Mouse (Mus musculus) layer of hippocampus, adult 18-20 months (tissue): Measurements from ENCODE around the gene Ank3. TPM values are rescaled to one million over a fixed set of nuclear protein-coding genes. Genes with fewer than 3 reads are reported as not detected.
A peak's percentile ranks its signal among the peaks of the same experiment; 100 is the strongest.

Source experiments
- DNase-seq, 2 experiments: peaks; one replicate each; pipeline ENCODE4 v3.0.0; 2022; ENCODE audit warnings: low spot score in 2 of 2
- total RNA-seq, 2 experiments: library from RNA; stranded (reverse); gene quantifications; 2 replicates each; pipeline ENCODE4 v1.2.3; 2021

Gene Ank3
- total RNA-seq, 2 experiments from 2014 or later = 414 to 427 TPM

DNA sequence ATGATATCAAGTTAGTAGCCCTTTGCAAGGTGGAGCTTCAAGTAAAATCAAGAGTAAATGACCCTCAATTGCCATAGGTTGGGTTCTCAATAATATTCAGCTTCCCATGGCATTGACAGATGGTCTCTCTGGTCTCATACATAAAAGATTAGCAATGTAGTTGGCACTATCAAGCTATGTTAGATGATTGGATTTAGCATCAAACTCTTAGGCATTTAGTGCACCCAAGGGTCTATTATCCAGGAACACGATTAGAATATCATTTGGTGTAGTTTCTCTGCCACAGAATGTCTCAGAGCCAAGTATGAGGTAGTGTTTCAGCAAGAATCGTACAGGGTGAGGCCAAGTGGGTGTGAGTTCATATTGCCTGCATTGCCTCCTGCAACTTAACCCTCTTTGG is 68.6 kb downstream of the Ank3 start:
- no peak for DNase-seq

DNA sequence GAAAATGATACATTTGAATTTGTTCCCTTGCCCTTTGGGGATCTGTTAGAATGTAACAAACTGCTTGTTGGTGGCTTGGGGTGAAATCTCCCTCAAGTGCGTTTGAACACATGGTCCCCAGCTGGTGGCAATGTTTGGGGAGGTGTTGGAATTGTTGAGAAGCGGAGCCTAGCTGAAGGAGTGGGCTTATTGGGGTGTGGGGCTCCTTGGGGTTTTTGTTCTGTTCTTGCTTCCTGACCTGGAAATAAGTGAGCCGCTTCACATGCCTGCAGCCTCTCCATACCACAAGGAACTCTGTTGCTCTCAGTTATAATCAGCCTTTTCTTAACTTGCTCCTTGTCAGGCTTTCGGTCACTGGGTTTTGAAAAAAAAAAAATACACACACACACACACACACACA is 73.3 kb downstream of the Ank3 start:
- no peak for DNase-seq

DNA sequence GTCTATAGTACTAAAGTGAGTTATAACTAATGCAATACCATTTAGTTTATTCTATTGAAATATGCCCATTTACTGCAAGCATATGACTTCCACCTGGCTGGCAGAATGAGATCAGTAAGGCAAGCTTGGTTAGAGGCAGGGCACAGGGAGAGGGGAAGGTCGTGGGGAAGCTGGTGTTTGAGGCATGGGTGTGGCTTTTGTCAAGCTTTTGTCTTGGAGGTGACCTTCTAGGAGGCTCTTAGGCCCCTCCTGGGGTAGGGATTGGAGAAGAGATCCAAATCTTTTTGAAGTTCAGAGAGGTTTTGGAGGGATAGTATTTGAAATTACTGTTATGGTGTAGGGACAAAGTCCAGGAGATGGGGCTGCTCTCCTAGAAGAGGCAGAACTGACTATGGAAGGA is 78.3 kb downstream of the Ank3 start:
- no peak for DNase-seq

DNA sequence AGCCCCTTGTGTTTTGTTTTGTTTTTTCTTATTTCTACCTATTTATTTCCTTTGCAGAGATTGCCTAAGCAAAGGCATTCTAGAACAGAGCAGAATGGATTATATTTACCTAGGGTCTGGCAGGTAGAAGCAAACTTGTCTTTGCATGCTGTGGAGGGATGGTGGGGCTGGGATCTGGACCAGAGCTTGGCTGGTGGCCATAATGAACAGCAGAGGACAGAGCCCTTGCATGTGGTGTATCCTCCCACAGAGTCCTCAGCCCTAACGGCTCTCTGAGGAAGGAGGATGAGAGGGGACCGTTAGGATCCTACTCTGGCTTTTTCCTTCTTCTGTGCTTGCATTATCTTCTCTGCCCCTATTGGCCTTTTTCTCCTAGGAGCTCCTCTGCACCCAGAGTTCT is 79.1 kb downstream of the Ank3 start:
- no peak for DNase-seq

DNA sequence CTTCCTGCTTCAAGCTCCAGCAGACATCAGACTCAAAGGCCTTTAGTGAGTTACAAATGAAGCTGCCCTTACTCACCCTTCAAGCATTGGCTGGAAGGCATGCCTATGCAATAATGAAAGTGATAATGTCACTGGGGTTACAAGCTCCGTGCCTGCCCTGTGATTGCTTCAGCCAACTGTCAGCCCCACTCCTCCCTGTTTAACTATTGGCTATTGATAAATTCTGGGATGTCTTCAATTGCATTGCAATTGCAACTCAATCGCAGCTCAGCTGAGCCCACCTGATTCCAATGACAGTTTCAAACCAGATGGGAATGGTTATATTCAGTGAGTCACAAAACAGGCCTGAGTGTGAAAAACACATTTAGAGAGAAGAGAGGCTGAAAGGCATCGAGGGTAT is 80.3 kb downstream of the Ank3 start:
- no peak for DNase-seq

DNA sequence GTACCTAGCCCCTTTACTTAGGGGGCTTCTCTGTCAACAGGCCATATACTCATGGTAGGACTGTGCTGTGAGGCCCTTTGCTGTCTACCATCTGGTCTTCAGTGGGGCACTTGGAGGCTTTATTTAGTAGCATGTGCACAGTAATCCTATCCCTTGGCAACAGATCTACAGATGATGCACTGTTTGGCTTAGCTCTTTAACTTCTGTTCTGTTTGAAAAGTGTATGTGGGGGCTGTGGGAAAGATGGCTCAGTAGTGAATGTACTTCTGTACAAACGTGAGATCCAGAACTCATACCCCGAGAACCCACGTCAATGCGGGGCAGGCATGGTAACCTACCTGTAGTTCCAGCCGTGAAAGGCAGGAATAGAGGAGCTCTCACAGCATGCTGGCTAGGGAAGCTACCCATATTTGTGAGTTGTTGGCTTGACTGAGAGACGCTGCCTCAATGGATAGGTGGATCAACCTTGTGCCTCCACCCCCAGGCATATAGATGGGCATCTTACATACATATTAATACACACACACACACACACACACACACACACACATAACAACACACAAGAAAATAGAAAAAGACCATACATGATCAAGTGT is 86.7 kb downstream of the Ank3 start:
- peak; percentile 41 to 77 for DNase-seq

DNA sequence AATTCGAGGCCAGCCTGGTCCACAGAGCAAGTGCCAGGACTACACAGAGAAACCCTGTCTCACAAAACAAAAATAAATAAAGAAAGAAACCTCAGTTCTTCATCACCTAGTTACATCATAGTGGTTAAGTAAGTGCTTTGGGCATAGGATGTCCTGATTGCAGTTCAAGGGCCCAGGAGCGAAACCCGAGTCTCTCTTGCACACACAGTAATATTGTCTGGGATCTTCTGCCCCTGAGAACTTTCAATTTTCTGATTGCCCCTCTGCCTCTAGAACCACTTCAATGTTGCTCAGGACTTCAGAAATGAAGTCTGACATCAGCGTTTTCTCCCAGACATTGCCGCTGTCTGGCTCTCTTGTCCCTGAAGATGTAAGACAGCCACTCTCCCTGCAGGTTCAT is 91.6 kb downstream of the Ank3 start:
- no peak for DNase-seq

DNA sequence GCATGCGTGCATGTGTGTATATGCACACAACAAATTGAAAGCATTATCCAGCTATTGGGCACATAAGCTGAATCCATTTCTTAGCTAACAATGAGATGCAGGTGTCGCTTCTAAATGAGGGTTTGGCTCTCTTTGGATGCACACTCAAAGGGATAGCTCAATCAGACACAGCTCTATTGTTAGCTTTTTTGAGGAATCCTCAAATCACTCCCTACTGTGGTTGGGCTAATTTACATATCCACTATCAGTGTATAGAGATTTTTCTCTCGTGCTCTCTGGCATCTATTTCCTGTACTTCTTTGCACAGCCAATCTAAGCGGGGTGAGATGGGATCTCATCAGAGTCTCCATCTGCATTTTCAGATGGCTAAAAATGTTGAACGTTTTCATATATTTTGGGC is 93.4 kb downstream of the Ank3 start:
- DNase-seq = no peak

DNA sequence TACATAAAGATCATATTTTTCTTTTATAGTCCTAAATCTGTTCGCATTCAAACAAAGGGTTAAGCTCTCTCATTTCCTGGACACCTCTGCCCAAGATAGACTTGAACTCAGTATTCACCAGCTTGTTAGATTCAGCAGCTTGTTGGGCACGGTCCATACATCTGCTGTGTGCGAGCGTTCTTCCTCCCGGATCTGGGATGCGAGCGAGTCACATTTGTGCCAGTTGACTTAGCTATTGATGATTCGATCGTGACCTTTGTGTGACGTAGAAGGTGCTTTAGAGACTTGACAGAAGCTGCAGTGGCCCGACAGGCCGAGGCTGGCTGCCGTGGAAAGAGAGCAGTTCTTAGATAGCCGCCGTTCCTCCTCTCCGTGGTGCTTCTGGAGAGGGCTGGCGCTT is 98.8 kb downstream of the Ank3 start:
- DNase-seq = peak in 1 of 2 experiments; percentile 57

DNA sequence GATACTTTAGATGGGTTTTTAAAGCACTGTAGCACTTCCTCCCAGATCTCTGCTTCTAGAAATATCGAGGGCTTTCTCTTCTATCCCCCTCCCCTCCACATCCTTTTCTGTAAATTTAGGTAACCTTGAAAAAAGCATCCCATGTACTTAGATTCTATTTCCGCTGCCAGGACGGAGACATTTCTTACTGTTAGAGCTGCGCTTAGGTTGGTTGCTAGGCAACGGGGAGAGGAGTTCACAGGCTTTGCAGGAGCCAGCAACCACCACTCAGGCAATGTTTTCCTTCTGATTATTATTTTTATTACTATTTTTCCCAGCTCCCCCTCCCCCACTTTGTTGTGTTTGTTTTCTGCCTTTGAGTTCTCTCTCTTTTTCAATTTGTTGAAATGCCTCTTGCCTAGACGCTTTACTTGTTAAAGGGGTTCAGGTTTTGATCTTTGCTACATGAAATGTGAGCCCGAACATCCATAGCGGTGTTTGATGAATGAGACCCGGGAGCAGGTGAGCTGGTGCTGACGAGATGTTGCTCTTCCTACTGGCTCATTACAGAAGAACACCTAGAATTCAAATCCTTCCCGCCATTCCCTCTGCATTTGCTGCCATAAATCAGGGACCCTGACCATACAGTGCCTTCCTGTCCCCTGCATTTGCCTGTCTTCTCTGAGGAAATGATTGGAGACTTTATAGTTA is 101.7 kb downstream of the Ank3 start:
- DNase-seq = peak; percentile 37 to 77

DNA sequence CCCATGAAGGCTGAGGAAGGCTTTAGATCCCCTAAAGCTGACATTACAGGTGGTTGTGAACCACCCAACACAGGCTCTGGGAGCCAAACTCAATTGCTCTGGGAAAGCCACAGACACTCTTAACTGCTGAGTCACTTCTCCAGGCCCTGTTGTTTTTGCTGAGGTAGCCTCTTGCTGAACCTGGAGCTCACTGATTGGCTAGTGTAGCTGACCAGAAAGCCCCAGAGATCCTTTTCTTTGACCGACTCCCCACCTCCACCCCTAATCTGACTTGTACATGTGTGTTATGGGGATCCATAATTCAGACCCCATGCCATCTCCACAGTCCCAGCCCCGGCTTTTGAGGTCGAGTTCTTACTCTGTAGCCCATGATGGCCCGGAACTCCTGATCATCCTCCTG is 105.2 kb downstream of the Ank3 start:
- no peak for DNase-seq

DNA sequence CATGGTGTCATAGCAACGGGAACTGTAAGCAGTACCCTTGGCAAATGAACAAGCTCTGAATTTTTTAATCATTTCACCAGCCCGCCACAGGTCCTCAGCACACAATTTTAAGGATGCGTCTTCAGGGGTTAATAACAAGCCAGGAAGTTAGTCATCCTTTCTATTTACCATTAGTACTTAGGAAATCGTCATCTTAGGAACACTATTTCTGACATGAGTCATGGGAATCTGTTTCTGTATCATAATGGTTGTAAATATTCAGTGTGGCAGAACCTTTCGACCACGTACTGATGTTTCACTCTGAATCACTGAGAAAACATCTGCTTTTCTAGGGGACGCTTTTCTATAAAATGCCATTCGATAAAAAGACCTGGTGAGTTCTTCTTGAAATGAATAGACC is 109.1 kb downstream of the Ank3 start:
- DNase-seq = no peak

DNA sequence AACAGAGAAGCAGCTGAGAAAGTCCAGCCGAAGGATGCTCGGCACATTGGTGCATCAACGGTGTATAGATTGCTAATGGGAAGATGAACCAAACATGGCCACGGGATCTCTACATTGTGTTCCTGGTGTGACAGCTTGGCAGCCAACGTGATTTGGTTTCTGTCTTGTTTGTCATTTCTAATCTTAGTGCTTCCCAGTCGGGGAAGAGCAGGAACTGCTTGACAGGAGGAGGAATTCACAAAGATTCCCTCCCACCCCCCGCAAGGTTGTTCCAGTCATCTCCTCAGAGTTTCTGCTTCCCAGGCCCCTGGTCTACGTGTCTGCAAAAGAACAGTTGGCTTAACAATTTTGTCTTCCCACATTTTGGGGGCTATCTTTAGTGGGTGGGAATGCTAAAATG is 111.8 kb downstream of the Ank3 start:
- DNase-seq = peak in 1 of 2 experiments; percentile 63

DNA sequence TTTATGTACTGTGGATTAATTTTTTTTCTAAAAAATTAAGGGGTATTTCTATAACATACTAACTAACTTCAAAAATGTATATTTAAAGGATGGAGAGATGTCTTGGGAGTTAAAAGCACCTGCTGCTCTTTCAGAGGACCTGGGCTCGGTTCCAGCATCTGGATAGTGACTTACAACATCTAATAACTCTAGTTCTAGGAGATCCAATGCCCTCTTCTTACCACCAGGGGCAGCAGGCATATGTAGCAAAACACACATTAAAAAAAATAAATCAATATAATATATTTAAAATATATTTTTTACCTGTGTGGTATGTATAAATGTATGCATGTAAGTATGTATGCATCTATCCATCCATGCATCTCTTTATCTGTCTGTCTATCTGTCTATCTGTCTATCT is 112.7 kb downstream of the Ank3 start:
- DNase-seq = no peak

DNA sequence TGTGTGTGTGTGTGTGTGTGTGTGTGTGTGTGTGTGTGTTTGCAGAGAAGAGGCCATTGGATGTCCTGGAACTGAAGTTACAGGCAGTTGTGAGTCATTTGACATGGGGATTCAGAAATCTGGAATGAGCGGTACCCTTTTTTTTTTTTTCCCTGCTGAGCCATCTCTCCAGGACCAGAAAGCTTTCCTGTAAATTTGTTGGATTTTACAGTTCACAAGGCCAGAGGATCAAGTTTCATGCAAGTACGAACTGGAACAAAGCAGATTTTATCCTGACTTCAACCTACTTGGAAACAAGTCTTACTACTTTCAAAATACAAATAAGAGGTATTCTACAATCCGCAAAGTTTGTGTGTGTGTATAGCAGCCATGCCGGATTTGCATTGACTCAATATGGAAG is 123.4 kb downstream of the Ank3 start:
- DNase-seq = no peak

DNA sequence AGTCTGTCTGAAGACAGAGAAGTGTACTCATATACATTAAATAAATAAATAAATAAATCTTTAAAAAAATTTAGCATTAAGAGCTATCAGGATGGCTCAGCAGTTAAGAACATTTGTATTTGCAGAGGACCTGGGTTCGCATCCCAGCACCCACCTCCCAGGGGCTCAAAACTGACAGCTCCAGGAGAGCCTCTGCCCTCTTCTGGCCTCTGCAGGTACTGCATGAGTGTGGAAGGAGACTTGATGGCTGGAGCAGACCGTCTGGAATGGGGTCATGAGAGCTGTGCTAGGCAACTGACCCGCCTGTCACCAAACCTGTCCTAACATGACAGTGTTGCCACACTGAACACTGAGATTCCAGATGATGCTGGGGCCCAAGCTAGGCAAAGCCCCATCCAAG is 124.6 kb downstream of the Ank3 start:
- no peak for DNase-seq

DNA sequence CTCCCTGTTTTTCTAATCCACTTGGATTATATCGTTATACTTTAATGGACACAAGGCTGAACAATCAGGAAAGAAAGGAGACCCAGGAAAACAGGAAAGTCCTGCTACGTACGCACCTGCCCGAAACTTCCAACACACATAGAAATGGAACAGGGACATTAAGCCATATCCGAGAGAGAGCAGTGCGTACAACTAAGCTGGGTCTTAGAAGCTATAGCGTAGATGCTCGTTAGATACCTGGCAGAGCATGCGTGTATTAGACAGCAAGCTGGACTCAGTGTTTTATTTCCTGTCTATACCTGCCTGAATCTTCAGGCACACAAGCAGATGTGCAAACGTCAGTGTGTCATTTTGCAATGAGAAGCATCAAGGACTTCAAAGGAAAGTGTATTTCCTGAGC is 128.7 kb downstream of the Ank3 start:
- DNase-seq = no peak

DNA sequence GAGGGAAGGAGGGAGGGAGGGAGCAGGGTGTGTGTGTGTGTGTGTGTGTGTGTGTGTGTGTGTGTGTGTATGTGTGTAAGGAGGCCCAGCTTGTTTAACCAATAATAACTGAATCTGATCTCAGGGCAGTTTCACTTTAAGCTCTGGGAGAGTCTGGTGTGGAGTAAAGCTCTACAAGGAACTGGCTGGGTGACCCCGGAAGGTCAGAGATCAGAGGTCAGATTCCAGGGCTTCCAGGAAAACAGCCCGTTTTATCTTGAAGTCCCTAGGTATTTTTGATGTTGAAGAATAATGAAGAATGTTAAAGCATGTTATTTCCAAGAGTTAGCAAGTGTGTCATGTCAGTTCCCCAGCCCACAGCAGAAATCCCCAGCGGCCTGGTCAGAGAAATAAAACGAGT is 130.2 kb downstream of the Ank3 start:
- DNase-seq = no peak

DNA sequence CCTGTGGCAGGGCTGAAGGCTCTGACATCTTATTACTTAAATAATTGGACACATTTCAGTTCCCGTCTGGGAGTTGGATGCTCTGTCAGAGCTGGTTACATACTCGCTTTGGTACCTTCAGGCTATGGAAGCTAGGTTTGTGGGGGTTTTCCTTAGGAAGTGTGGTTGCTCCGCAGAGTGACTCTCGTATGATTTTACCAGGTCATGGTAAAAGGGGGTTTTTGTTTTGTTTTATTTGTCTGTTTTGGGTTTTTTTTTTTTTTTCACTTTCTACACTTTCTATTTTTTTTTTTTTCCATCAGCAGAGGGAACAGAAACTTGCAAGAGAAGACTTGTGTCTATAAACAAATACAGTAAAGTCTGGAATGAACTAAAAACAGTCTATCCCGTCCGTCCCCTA is 131.8 kb downstream of the Ank3 start:
- DNase-seq = no peak

DNA sequence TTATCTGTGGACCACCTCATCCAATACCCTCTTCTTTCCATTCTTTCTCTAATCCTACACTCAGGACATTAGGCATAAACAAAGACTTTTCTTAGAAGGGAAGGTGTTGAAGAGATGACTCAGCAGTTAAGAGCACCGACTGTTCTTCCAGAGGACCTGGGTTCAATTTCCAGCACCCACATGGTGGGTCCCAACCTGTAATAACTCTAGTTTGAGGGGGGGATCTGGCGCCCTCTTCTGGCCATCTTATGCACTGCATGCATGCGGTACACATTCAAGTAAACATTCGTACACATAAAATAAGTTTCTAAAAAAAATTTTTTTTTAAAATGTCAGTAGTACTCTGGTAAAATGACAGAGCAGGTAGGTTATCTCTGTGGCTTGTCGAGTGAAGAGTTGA is 133.0 kb downstream of the Ank3 start:
- no peak for DNase-seq

DNA sequence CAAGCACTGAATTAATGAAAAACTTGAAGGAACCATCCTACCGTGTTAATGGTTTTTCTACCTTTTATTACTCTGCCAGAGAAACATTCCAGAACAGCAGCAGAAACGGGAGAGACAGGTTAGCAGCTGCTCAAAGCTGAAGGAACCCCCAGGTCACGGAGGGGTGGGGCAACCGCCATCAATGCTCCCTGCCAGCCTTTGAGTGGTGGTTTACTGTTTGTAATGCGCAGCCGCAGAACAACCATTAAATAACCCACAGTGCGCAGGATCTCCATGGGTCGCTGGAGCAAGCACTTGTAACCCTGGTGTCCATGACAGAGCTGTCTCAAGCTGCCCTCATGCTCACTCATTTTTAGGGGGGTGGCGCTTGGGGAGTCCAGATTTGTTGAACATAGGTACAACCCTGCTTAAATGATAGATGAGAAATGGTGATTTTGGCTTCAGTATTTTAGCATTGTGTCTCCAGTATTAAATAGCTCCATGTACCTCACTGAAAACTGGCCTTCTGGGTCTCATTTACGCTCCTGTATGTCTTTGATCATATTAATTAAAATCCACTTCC is 133.7 kb downstream of the Ank3 start:
- DNase-seq = no peak

DNA sequence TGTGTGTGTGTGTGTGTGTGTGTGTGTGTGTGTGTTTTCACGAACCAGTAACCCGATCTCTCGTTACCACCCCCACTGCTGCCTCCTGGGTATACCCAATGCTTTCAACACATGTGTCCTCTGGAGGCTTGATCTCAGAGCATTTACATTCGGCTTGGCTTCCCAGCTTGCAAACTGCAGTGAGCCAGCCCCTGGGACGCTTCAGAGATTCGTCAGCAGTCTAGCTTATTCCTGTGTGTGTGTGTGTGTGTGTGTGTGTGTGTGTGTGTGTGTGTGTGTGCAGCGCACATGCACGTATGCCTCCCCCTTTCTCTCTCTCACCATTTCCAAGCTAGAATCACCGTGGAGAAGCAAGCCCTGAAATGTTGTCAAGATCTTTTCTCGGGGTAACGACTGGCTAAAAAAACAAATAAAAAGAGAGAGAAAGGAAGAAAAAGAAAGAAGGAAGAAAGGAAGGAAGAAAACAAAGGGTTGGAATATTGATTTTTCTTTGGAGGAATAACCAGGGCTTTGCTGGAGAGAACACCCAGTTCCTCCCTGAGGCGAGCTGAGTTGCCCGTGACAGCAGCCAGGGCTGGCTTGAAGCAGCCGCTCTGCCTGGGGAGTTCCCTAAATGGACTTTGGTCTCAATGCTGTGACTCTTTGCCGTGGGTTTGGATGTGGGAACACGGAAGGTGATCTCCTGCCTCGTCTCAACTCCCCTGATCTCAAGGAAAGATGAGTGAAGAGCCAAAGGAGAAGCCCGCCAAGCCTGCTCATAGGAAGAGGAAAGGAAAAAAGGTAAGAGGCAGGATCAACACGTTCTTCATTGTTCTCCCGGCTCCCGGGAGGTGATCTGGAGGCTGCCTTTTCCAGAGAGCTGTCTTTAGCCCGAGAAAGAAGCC is 135.2 kb downstream of the Ank3 start:
- peak; percentile 46 to 74 for DNase-seq
